Mouse (Mus musculus) left cerebral cortex, adult 2 months (tissue): ENCODE measurements around the gene Glra2. TPM values are rescaled to one million over a fixed set of nuclear protein-coding genes. Genes with fewer than 3 reads are reported as not detected.
"Not testable (repeated sequence)": the region's sequence is repeated elsewhere in the genome, so short reads cannot be mapped to it uniquely, and the experiment has no call there.

Experiments used
- DNase-seq, 2 experiments: peaks; one replicate each; pipeline ENCODE4 v3.0.0; 2021 to 2022; ENCODE audit warnings: low spot score in 2 of 2, mixed read lengths in 1 of 2; ENCODE audit errors: extremely low spot score in 1 of 2
- H3K27ac ChIP-seq: fragments of 200-600 bp; 2 replicates; pipeline ENCODE4 v1.8.1; 2022
- H3K4me3 ChIP-seq: fragments of 200-600 bp; 2 replicates; pipeline ENCODE4 v1.8.1; 2022
- CTCF ChIP-seq: fragments of 200-600 bp; IDR thresholded peaks from 2 replicates; pipeline ENCODE4 v1.8.1; 2022; ENCODE audit warnings: antibody characterized with exemption, mild to moderate bottlenecking, moderate library complexity
- intact Hi-C: fragments of 180-260 bp; cut with DNase I; formaldehyde crosslinking; loops from one replicate; pipeline ENCODE4 v1.15.1; 2025
- long read RNA-seq, 2 experiments: library from polyadenylated mRNA; stranded (forward); transcript quantifications; one replicate each; pipeline ENCODE4 v2.0.0; 2021; ENCODE audit warnings: borderline mapping rate in 2 of 2
- total RNA-seq, 2 experiments: library from RNA; stranded (reverse); gene quantifications; 2 replicates each; pipeline ENCODE4 v1.2.3; 2021

Gene Glra2
- 10 to 100 TPM in 1 of 2 experiments, 1 to 10 TPM in 1; 9.6 to 10.6 TPM for total RNA-seq
- long read RNA-seq, experiment 1, partial matches to known transcripts, result 0 of 2 reads
- long read RNA-seq, experiment 1, other reads (novel, unspliced or antisense), result 2 of 2 reads
- long read RNA-seq, experiment 2, partial matches to known transcripts, result 0 of 2 reads
- long read RNA-seq, experiment 2, other reads (novel, unspliced or antisense), result 0 of 2 reads

- DNase-seq, result peak; percentile 10 to 11
- intact Hi-C loops, result loop anchor here (2.0 to 5.0 kb wide), 3 partner anchors 135 to 820 kb away; no protein-coding TSS in a partner anchor
These were observed at the start of gene Glra2 for GRCm38 (mm10) chrX:165326939-165327698. TSS of gene Glra2 (minus strand) at chrX:165327393.

GRCm38 (mm10) chrX:165362798-165363197, 35.6 kb upstream of the Glra2 start:
- H3K4me3 ChIP-seq, result no peak overlapping the region
- no peak for TF ChIP-seq CTCF
- intact Hi-C loops, result no loop called here
- peak in 1 of 2 experiments; percentile 8 for DNase-seq
- no peak overlapping the region for H3K27ac ChIP-seq

More at GRCm38 (mm10) chrX:165326939-165327698, at the start of gene Glra2:
- peak within 1 kb of the TSS; percentile 41 for H3K4me3 ChIP-seq
- TF ChIP-seq CTCF, result no peak
- no peak within 1 kb of the TSS for H3K27ac ChIP-seq

GRCm38 (mm10) chrX:165344611-165345010, 17.4 kb upstream of the Glra2 start:
- TF ChIP-seq CTCF, result no peak
- Histone ChIP-seq H3K27ac (no peak overlapping the region), H3K4me3 (no peak overlapping the region)
- no peak for DNase-seq
- intact Hi-C loops, result no loop called here

GRCm38 (mm10) chrX:165327699-165328333, 623 bp upstream of the Glra2 start:
- TF ChIP-seq CTCF, result peak; percentile 56
- Histone ChIP-seq H3K27ac (no peak overlapping the region), H3K4me3 (peak overlapping the region; percentile 41)
- DNase-seq, result peak; percentile 47 to 48
- intact Hi-C loops, result loop anchor here (2.0 to 5.0 kb wide), 3 partner anchors 136 to 819 kb away; no protein-coding TSS in a partner anchor

- DNase-seq, result no peak
- Histone ChIP-seq H3K27ac (no peak overlapping the region), H3K4me3 (no peak overlapping the region)
- peak; percentile 57 for TF ChIP-seq CTCF
- intact Hi-C loops, result loop anchor here (2.0 to 5.0 kb wide), 3 partner anchors 134 to 953 kb away; partner anchors contain the start of gene Glra2
These were observed 133.6 kb downstream of the Glra2 start for GRCm38 (mm10) chrX:165193550-165193949.

- H3K27ac ChIP-seq, result no peak overlapping the region
- H3K4me3 ChIP-seq, result no peak overlapping the region
- peak; percentile 7 for TF ChIP-seq CTCF
- intact Hi-C loops, result loop anchor here (5.0 kb wide), 2 partner anchors 136 to 649 kb away; partner anchors contain the start of gene Glra2
- no peak for DNase-seq
These were observed 136.0 kb downstream of the Glra2 start for GRCm38 (mm10) chrX:165191170-165191569.

GRCm38 (mm10) chrX:165182948-165183347, 144.2 kb downstream of the Glra2 start:
- H3K27ac ChIP-seq, intact Hi-C loops, DNase-seq, H3K4me3 ChIP-seq: not testable (repeated sequence)

- H3K4me3 ChIP-seq, result no peak overlapping the region
- no peak overlapping the region for H3K27ac ChIP-seq
- intact Hi-C loops, result no loop called here
- no peak for TF ChIP-seq CTCF
- DNase-seq, result no peak
These were observed 170.6 kb downstream of the Glra2 start for GRCm38 (mm10) chrX:165156549-165156948.

- TF ChIP-seq CTCF, result no peak
- no peak for DNase-seq
- no peak overlapping the region for H3K4me3 ChIP-seq
- no peak overlapping the region for H3K27ac ChIP-seq
- intact Hi-C loops, result no loop called here
These were observed 223.0 kb downstream of the Glra2 start for GRCm38 (mm10) chrX:165104171-165104570.
